Mouse (Mus musculus): ENCODE data around the gene F2r.

DNA sequence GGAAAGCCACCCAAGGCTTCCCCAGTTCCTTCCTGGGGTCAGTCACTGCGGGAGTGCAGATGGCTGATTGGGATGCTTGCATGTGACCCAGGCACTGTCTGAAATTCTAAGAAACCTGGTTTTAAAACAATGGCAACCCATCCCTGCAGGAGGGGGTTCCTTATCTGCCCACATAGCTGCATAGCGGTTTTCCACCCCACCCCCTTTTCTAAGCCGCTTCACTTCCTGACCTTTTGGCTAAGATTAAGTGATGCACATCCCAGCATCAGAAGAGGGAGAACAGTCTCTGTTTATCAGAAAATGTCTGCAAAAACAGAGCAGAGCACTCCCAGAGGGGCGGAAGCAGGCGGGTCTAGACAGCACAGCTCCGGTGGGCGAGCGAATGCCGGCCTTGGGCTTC lies 38.9 kb upstream of the F2r start:
- TF ChIP-seq CTCF (IDR thresholded peaks at IDR 0.05; ENCODE audit: control insufficient read depth, insufficient read depth, insufficient read length): no peak
- TF ChIP-seq USF1 (IDR thresholded peaks at IDR 0.05; ENCODE audit: low read depth): no peak
- TF ChIP-seq CEBPB (IDR thresholded peaks at IDR 0.05; ENCODE audit: low read depth): no peak
